Mouse (Mus musculus) liver, adult 2 months (tissue): Measurements from ENCODE around the gene Mok.

Source experiments
- CTCF ChIP-seq: fragments of 200-500 bp; IDR thresholded peaks from 2 replicates; pipeline ENCODE4 v1.5.1; 2011; ENCODE audit warnings: low read depth, low read length, control low read depth
- POLR2A ChIP-seq: fragments of 200-500 bp; IDR thresholded peaks from 2 replicates; pipeline ENCODE4 v1.6.1; 2011; ENCODE audit warnings: low read length, control low read depth; ENCODE audit not compliant: insufficient read depth; ENCODE audit errors: extremely low read depth

DNA sequence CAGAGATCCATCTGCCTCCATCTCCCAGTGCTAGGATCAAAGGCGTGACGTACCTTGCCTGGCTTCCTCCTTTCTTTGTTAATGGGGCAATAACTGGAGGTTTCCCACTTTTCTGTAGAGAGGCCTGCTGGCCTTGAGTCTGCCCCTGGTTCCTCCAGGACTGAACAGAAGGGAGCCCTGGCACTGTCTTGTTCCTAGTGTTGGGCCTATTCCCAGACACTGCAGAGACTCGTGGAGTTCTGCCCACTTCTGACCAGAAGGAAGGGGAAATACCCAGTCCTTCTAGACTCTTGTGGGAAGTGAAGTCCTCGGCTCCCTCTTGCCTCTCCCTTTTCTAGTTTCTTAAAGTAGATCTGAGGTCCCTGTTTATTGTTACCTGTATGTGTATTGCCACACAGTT lies 54.5 kb downstream of the Mok start:
- TF ChIP-seq POLR2A (no peak), CTCF (no peak)
